Mouse (Mus musculus) gastrocnemius, postnatal 10 days (tissue): ENCODE results near the gene Aaed1. TPM values are rescaled to one million over a fixed set of nuclear protein-coding genes. Genes with fewer than 3 reads are reported as not detected.
A peak's percentile ranks its signal among the peaks of the same experiment; 100 is the strongest.

Experiments used
- DNase-seq: peaks from one replicate; pipeline ENCODE4 v3.0.0; 2021; ENCODE audit warnings: mixed read lengths
- long read RNA-seq, 2 experiments: library from polyadenylated mRNA; stranded (forward); transcript quantifications; one replicate each; pipeline ENCODE4 v2.0.0; 2021
- total RNA-seq, 2 experiments: library from RNA; stranded (reverse); gene quantifications; 2 replicates each; pipeline ENCODE4 v1.2.3; 2021

Aaed1 gene
- 10 to 100 TPM; 32.2 to 37.2 TPM for total RNA-seq
- long read RNA-seq, experiment 1, transcript Aaed1-207 (6 exons, 3,011 nt) = major isoform, 28 of 38 reads
- long read RNA-seq, experiment 1, partial matches to known transcripts = 0 of 38 reads
- long read RNA-seq, experiment 1, other reads (novel, unspliced or antisense) = 4 of 38 reads
- long read RNA-seq, experiment 2, transcript Aaed1-207 (6 exons, 3,011 nt) = major isoform, 21 of 30 reads
- long read RNA-seq, experiment 2, partial matches to known transcripts = 3 of 30 reads
- long read RNA-seq, experiment 2, other reads (novel, unspliced or antisense) = 4 of 30 reads

- peak; percentile 94 for DNase-seq
Observed at GRCm38 (mm10) chr13:64312024-64312915, at the start of gene Aaed1. TSS of gene Aaed1 (minus strand) at chr13:64312710.

- DNase-seq = no peak
Observed at GRCm38 (mm10) chr13:64362139-64362538, 49.6 kb upstream of the Aaed1 start.

GRCm38 (mm10) chr13:64361020-64361419, 48.5 kb upstream of the Aaed1 start:
- no peak for DNase-seq

GRCm38 (mm10) chr13:64359702-64360101, 47.2 kb upstream of the Aaed1 start:
- DNase-seq = no peak

- DNase-seq = no peak
Observed at GRCm38 (mm10) chr13:64358476-64358875, 46.0 kb upstream of the Aaed1 start.

GRCm38 (mm10) chr13:64357389-64357788, 44.9 kb upstream of the Aaed1 start:
- no peak for DNase-seq

GRCm38 (mm10) chr13:64349474-64349873, 37.0 kb upstream of the Aaed1 start:
- no peak for DNase-seq

- peak; percentile 10 for DNase-seq
Observed at GRCm38 (mm10) chr13:64344082-64344501, 31.6 kb upstream of the Aaed1 start.

GRCm38 (mm10) chr13:64343598-64343997, 31.1 kb upstream of the Aaed1 start:
- no peak for DNase-seq

GRCm38 (mm10) chr13:64335546-64336132, 23.1 kb upstream of the Aaed1 start:
- no peak for DNase-seq

GRCm38 (mm10) chr13:64333102-64333501, 20.6 kb upstream of the Aaed1 start:
- DNase-seq = no peak

GRCm38 (mm10) chr13:64332321-64332720, 19.8 kb upstream of the Aaed1 start:
- DNase-seq = no peak

- no peak for DNase-seq
Observed at GRCm38 (mm10) chr13:64322561-64323281, 10.2 kb upstream of the Aaed1 start.

- no peak for DNase-seq
Observed at GRCm38 (mm10) chr13:64320334-64320733, 7.8 kb upstream of the Aaed1 start.

GRCm38 (mm10) chr13:64319782-64320181, 7.3 kb upstream of the Aaed1 start:
- DNase-seq = no peak

GRCm38 (mm10) chr13:64318355-64318754, 5.8 kb upstream of the Aaed1 start:
- peak; percentile 52 for DNase-seq

GRCm38 (mm10) chr13:64315483-64316050, 3.1 kb upstream of the Aaed1 start:
- DNase-seq = no peak

GRCm38 (mm10) chr13:64314041-64314440, 1.5 kb upstream of the Aaed1 start:
- DNase-seq = no peak

GRCm38 (mm10) chr13:64312916-64313289, 393 bp upstream of the Aaed1 start:
- no peak for DNase-seq

GRCm38 (mm10) chr13:64311266-64311665, 1.2 kb downstream of the Aaed1 start:
- DNase-seq = no peak

- no peak for DNase-seq
Observed at GRCm38 (mm10) chr13:64310585-64310984, 1.9 kb downstream of the Aaed1 start.

GRCm38 (mm10) chr13:64309842-64310241, 2.7 kb downstream of the Aaed1 start:
- no peak for DNase-seq
